Mouse (Mus musculus) liver, postnatal 0 days (tissue): ENCODE data around the gene Tomt.

ENCODE experiments used
- CTCF ChIP-seq: sonication (generic); IDR thresholded peaks from 2 replicates; pipeline ENCODE4 v1.5.1; 2016; ENCODE audit warnings: antibody characterized with exemption, low read depth
- EP300 ChIP-seq: IDR thresholded peaks from 2 replicates; pipeline ENCODE4 v1.6.1; 2016; ENCODE audit warnings: antibody characterized with exemption, low read depth, mild to moderate bottlenecking

GRCm38 (mm10) chr7:101858362-101858761 lies 47.8 kb downstream of the Tomt start:
- TF ChIP-seq CTCF (no peak), EP300 (no peak)
